ENCODE assay signal across 22 mouse cellular contexts in the genomic region with DNA sequence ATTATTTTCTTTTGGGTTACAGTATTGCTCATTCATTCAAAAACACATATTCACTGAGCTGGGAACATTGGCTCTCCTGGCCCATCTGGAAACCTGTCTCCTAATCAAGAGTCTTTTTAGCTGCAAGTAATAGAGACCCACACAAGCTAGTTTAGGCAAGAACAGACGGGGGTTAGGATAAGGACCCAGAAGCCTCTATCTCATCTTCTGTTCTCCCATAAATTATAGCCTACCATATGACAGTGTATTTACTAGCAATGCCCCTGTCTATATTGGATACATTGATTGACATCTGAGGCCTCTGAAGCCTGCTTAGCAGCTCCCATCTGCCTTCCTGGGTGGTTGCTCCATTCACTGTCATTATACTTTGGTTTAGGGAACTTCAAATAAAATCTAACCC.
DNase-seq lines count a peak whose midpoint lies in the region; ATAC-seq and TF ChIP-seq lines count a peak whose summit lies in the region.
"Had no signal": no experiment of that assay in that cellular context is flagged by ENCODE, and none has a peak within 500 bp of the region (broad histone marks: within the 10 kb centered on the region; RNA-seq: fewer than 3 reads in every experiment).

No protein-coding gene starts in this region.

- no peaks in the 10 kb centered on the region for H3K36me3 ChIP-seq in forebrain, embryonic 12.5 days (replicated peaks)
- no peaks in the 10 kb centered on the region for H3K36me3 ChIP-seq in forebrain, embryonic 16.5 days (ENCODE audit: control insufficient read depth, insufficient read depth)
- no peaks in the 10 kb centered on the region for H3K36me3 ChIP-seq in liver, embryonic 11.5 days (ENCODE audit: control insufficient read depth, insufficient read depth, low read length)
- no peaks in the 10 kb centered on the region for H3K36me3 ChIP-seq in liver, postnatal 0 days (replicated peaks; ENCODE audit: insufficient read depth, low read length)
- no peaks in the 10 kb centered on the region for H3K36me3 ChIP-seq in MEL (ENCODE audit: control insufficient read depth in 1 of 2, insufficient read depth in 2 of 2, low read length in 2 of 2)
- no peaks in the 10 kb centered on the region for H3K36me3 ChIP-seq in intestine, postnatal 0 days (ENCODE audit: control insufficient read depth, insufficient read depth)
- H3K36me3 ChIP-seq: heart, embryonic 15.5 days; hindbrain, embryonic 13.5 days; lung, embryonic 15.5 days had no signal

- no peak overlapping the region for H3K27ac ChIP-seq in forebrain, embryonic 12.5 days
- no peak overlapping the region for H3K27ac ChIP-seq in forebrain, embryonic 16.5 days (ENCODE audit: low read length)
- peak overlapping the region; percentile 21 for H3K27ac ChIP-seq in liver, embryonic 11.5 days (ENCODE audit: low read depth, low read length)
- H3K27ac ChIP-seq in liver, postnatal 0 days (ENCODE audit: low read depth), result no peak overlapping the region
- no peak overlapping the region for H3K27ac ChIP-seq in MEL (ENCODE audit: control insufficient read depth, low read depth, low read length)
- no peak overlapping the region for H3K27ac ChIP-seq in intestine, postnatal 0 days (ENCODE audit: low read depth, low read length)
- H3K27ac ChIP-seq: heart, embryonic 15.5 days; hindbrain, embryonic 13.5 days; kidney, postnatal 0 days; left cerebral cortex, adult 2 months; lung, embryonic 15.5 days; stomach, postnatal 0 days had no signal

- 67% methylated on average over 1 of the region's 1 CpGs for WGBS in forebrain, embryonic 12.5 days
- 37% methylated on average over 1 of the region's 1 CpGs for WGBS in forebrain, embryonic 16.5 days
- WGBS in liver, embryonic 11.5 days, result 78% methylated on average over 1 of the region's 1 CpGs
- 60% methylated on average over 1 of the region's 1 CpGs for WGBS in liver, postnatal 0 days (ENCODE audit: insufficient replicate concordance)
- WGBS in intestine, postnatal 0 days, result 55% methylated on average over 1 of the region's 1 CpGs

- TF ChIP-seq RAD21 in MEL (IDR thresholded peaks at IDR 0.05; ENCODE audit: low read depth, low read length), result no peak

- no peak for TF ChIP-seq CTCF in liver, postnatal 0 days (IDR thresholded peaks at IDR 0.05; ENCODE audit: low read depth)
- TF ChIP-seq CTCF in MEL (IDR thresholded peaks at IDR 0.05 in 2 of 3, conservative IDR thresholded peaks at IDR 0.05 in 1 of 3; ENCODE audit: control insufficient read depth in 1 of 3, insufficient read depth in 1 of 3, low read depth in 2 of 3, low read length in 3 of 3, poor library complexity in 1 of 3, severe bottlenecking in 1 of 3), result no peak
- TF ChIP-seq CTCF in intestine, postnatal 0 days (IDR thresholded peaks at IDR 0.05; ENCODE audit: low read depth), result no peak

- H3K27me3 ChIP-seq in forebrain, embryonic 12.5 days, result no peaks in the 10 kb centered on the region
- H3K27me3 ChIP-seq in forebrain, embryonic 16.5 days (replicated peaks; ENCODE audit: control insufficient read depth, insufficient read depth, low read length), result no peaks in the 10 kb centered on the region
- no peaks in the 10 kb centered on the region for H3K27me3 ChIP-seq in liver, embryonic 11.5 days (replicated peaks; ENCODE audit: control insufficient read depth, insufficient read depth, low read length)
- no peaks in the 10 kb centered on the region for H3K27me3 ChIP-seq in liver, postnatal 0 days (ENCODE audit: insufficient read depth, low read length)
- no peaks in the 10 kb centered on the region for H3K27me3 ChIP-seq in MEL (ENCODE audit: control insufficient read depth in 1 of 2, insufficient read depth in 2 of 2, low read length in 2 of 2)
- no peaks in the 10 kb centered on the region for H3K27me3 ChIP-seq in intestine, postnatal 0 days (replicated peaks; ENCODE audit: control insufficient read depth, insufficient read depth, low read length)
- H3K27me3 ChIP-seq: heart, embryonic 15.5 days; hindbrain, embryonic 13.5 days; lung, embryonic 15.5 days had no signal

- H3K4me1 ChIP-seq in forebrain, embryonic 12.5 days, result peaks cover 5% of the 10 kb centered on the region
- no peaks in the 10 kb centered on the region; the same call in 1 of the 2 replicates for H3K4me1 ChIP-seq in forebrain, embryonic 16.5 days (replicated peaks; ENCODE audit: control insufficient read depth, insufficient read depth, low read length)
- no peaks in the 10 kb centered on the region for H3K4me1 ChIP-seq in liver, embryonic 11.5 days (replicated peaks; ENCODE audit: control insufficient read depth, insufficient read depth, low read length)
- no peaks in the 10 kb centered on the region for H3K4me1 ChIP-seq in liver, postnatal 0 days (ENCODE audit: insufficient read depth)
- H3K4me1 ChIP-seq in MEL (ENCODE audit: control insufficient read depth in 1 of 2, insufficient read depth in 2 of 2, low read length in 2 of 2), result no peaks in the 10 kb centered on the region
- no peaks in the 10 kb centered on the region for H3K4me1 ChIP-seq in intestine, postnatal 0 days (replicated peaks; ENCODE audit: control insufficient read depth, insufficient read depth, low read length)
- H3K4me1 ChIP-seq: heart, embryonic 15.5 days; lung, embryonic 15.5 days had no signal

- no peak overlapping the region for H3K9ac ChIP-seq in forebrain, embryonic 12.5 days
- no peak overlapping the region for H3K9ac ChIP-seq in forebrain, embryonic 16.5 days (replicated peaks; ENCODE audit: low read depth, low read length)
- no peak overlapping the region for H3K9ac ChIP-seq in liver, embryonic 11.5 days (ENCODE audit: low read depth, low read length)
- H3K9ac ChIP-seq in liver, postnatal 0 days (replicated peaks), result no peak overlapping the region
- H3K9ac ChIP-seq in MEL (ENCODE audit: control insufficient read depth, low read depth, low read length, poor library complexity, severe bottlenecking), result no peak overlapping the region
- H3K9ac ChIP-seq in intestine, postnatal 0 days (ENCODE audit: low read depth, low read length), result no peak overlapping the region
- H3K9ac ChIP-seq: heart, embryonic 15.5 days; hindbrain, embryonic 13.5 days; lung, embryonic 15.5 days had no signal

- H3K4me3 ChIP-seq in forebrain, embryonic 12.5 days (replicated peaks), result no peak overlapping the region
- H3K4me3 ChIP-seq in forebrain, embryonic 16.5 days (replicated peaks; ENCODE audit: low read length), result no peak overlapping the region
- H3K4me3 ChIP-seq in liver, embryonic 11.5 days (ENCODE audit: low read depth, low read length), result no peak overlapping the region
- no peak overlapping the region for H3K4me3 ChIP-seq in liver, postnatal 0 days (ENCODE audit: low read depth, low read length)
- H3K4me3 ChIP-seq in MEL (ENCODE audit: control insufficient read depth in 1 of 2, insufficient read depth in 1 of 2, low read depth in 2 of 2, low read length in 2 of 2), result no peak overlapping the region
- no peak overlapping the region for H3K4me3 ChIP-seq in intestine, postnatal 0 days (ENCODE audit: low read depth, low read length)
- H3K4me3 ChIP-seq: heart, embryonic 15.5 days; hindbrain, embryonic 13.5 days; left cerebral cortex, adult 2 months; lung, embryonic 15.5 days had no signal

- DNase-seq in liver, embryonic 11.5 days (ENCODE audit: low spot score), result no peak
- DNase-seq in liver, postnatal 0 days, result no peak
- DNase-seq in MEL (ENCODE audit: low read depth, low spot score), result peak; percentile 10
- peak; percentile 57 for DNase-seq in layer of hippocampus, adult 9-11 months
- DNase-seq in urinary bladder, postnatal 25 days (ENCODE audit: low spot score), result no peak
- DNase-seq: adrenal gland, postnatal 14 days; cerebellum, adult 11-12 months; cerebellum, postnatal 14 days; gastrocnemius, postnatal 36 days; heart, postnatal 36 days; kidney, adult 18-20 months; lung, postnatal 4 days; right cerebral cortex, postnatal 14 days had no signal

- ATAC-seq in forebrain, embryonic 12.5 days (ENCODE audit: low FRiP score), result 0 out of 2 replicates have a peak, but pooled peaks have one; percentile 41
- no peak for ATAC-seq in forebrain, embryonic 16.5 days
- peak; percentile 64 for ATAC-seq in liver, embryonic 11.5 days (replicated peaks; ENCODE audit: low FRiP score)
- ATAC-seq in liver, postnatal 0 days, result no peak
- no peak for ATAC-seq in intestine, postnatal 0 days

- H3K79me2 ChIP-seq in MEL (ENCODE audit: control insufficient read depth, insufficient read depth, low read length, poor library complexity), result no peaks in the 10 kb centered on the region

- no peaks in the 10 kb centered on the region for H3K9me3 ChIP-seq in forebrain, embryonic 12.5 days
- H3K9me3 ChIP-seq in forebrain, embryonic 16.5 days (ENCODE audit: control insufficient read depth, low read length), result no peaks in the 10 kb centered on the region
- H3K9me3 ChIP-seq in liver, embryonic 11.5 days (ENCODE audit: control insufficient read depth, low read length), result no peaks in the 10 kb centered on the region
- H3K9me3 ChIP-seq in liver, postnatal 0 days (ENCODE audit: low read length), result no peaks in the 10 kb centered on the region
- no peaks in the 10 kb centered on the region for H3K9me3 ChIP-seq in MEL (replicated peaks; ENCODE audit: insufficient read depth, low read length)
- no peaks in the 10 kb centered on the region for H3K9me3 ChIP-seq in intestine, postnatal 0 days (ENCODE audit: control insufficient read depth)
- H3K9me3 ChIP-seq: heart, embryonic 15.5 days; hindbrain, embryonic 13.5 days; lung, embryonic 15.5 days had no signal

- TF ChIP-seq EP300 in liver, postnatal 0 days (IDR thresholded peaks at IDR 0.05; ENCODE audit: low read depth), result no peak
- TF ChIP-seq EP300 in MEL (IDR thresholded peaks at IDR 0.05; ENCODE audit: low read depth in 1 of 2, low read length in 2 of 2), result no peak

- no peak for TF ChIP-seq POLR2A in MEL (IDR thresholded peaks at IDR 0.05; ENCODE audit: control insufficient read depth in 1 of 2, insufficient read depth in 1 of 2, low read depth in 1 of 2, low read length in 2 of 2, poor library complexity in 1 of 2)

- H3K4me2 ChIP-seq in forebrain, embryonic 12.5 days, result no peak overlapping the region
- no peak overlapping the region for H3K4me2 ChIP-seq in forebrain, embryonic 16.5 days (ENCODE audit: low read length)
- H3K4me2 ChIP-seq in liver, embryonic 11.5 days, result no peak overlapping the region
- H3K4me2 ChIP-seq in liver, postnatal 0 days (ENCODE audit: low read depth, low read length), result no peak overlapping the region
- H3K4me2 ChIP-seq in intestine, postnatal 0 days (replicated peaks; ENCODE audit: low read depth), result no peak overlapping the region
- H3K4me2 ChIP-seq: heart, embryonic 15.5 days; hindbrain, embryonic 13.5 days; lung, embryonic 15.5 days had no signal

TF ChIP-seq in MEL, 35 proteins besides CTCF, POLR2A, EP300 and RAD21 (continues in another document):
- no peak for TF ChIP-seq KAT2A (conservative IDR thresholded peaks at IDR 0.05; ENCODE audit: low read depth, low read length)
- TF ChIP-seq E2F4 (IDR thresholded peaks at IDR 0.05; ENCODE audit: borderline replicate concordance, low read depth, low read length), result no peak
- no peak for TF ChIP-seq ZKSCAN1 (IDR thresholded peaks at IDR 0.05; ENCODE audit: low read depth, low read length)
- TF ChIP-seq MAX (IDR thresholded peaks at IDR 0.05; ENCODE audit: low read length), result no peak
- TF ChIP-seq ZNF384 (IDR thresholded peaks at IDR 0.05; ENCODE audit: low read depth, low read length), result no peak
- no peak for TF ChIP-seq MAZ (IDR thresholded peaks at IDR 0.05; ENCODE audit: low read depth, low read length)
- TF ChIP-seq MYC (IDR thresholded peaks at IDR 0.05; ENCODE audit: low read depth, low read length), result no peak

Comparison
In these comparisons a context has a peak if more than half of its experiments do, and no peak if none do; other contexts are left out.
1. ATAC-seq: peak in forebrain, embryonic 12.5 days (single experiment) and liver, embryonic 11.5 days (single experiment); none in forebrain, embryonic 16.5 days (single experiment), liver, postnatal 0 days (single experiment) and intestine, postnatal 0 days (single experiment).
2. DNase-seq: peak in MEL (single experiment) and layer of hippocampus, adult 9-11 months (single experiment); none in liver, embryonic 11.5 days (single experiment), liver, postnatal 0 days (single experiment) and urinary bladder, postnatal 25 days (single experiment).